ENCODE assay signal across 8 mouse cellular contexts in the genomic region with DNA sequence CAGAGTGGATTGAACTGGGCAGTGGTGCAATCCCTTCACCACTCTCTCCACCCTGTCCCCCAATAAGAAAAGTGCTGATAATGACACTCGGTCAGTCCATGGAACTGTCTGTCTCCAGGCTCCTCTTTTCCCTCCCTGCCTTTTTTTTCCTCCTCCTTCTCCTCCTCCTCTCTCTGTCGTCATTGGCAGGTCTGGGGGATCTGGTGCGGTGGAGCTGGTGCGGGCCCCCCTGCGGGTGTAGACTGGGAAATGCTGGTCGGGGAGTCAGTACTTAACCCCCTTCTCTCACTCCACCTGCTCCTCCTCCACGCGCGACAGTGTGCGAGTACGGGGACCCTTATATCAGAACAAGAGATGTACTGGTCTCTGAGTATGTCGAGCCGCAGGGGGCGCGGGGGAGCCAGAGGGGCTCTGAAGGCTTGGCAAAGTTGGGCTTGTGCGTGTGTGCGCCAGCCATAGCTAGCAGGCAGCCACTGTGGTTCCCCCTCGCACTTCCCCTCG. TPM values are rescaled to one million over a fixed set of nuclear protein-coding genes. Genes with fewer than 3 reads are reported as not detected.
DNase-seq lines count a peak whose midpoint lies in the region; ATAC-seq and TF ChIP-seq lines count a peak whose summit lies in the region.

Gm15155 (plus strand) TSS at position 401 of the 501 bp plus-strand sequence.

- no peaks in the 10 kb centered on the region for H3K4me1 ChIP-seq in kidney, adult 2 months (ENCODE audit: control insufficient read depth, insufficient read depth, low read length)
- H3K4me1 ChIP-seq in limb, embryonic 11.5 days (ENCODE audit: control insufficient read depth, insufficient read depth, low read length), result no peaks in the 10 kb centered on the region
- H3K4me1 ChIP-seq in neural tube, embryonic 15.5 days, result no peaks in the 10 kb centered on the region

- no peak for DNase-seq in kidney, adult 2 months
- no peak for DNase-seq in kidney, postnatal 25 days
- DNase-seq in cerebellum, adult 9-10 months, result peak; percentile 70
- peak; percentile 30 for DNase-seq in limb, embryonic 11.5 days (ENCODE audit: low spot score)
- no peak for DNase-seq in gastrocnemius, postnatal 36 days
- no peak for DNase-seq in adrenal gland, postnatal 10 days

- intact Hi-C loops in gastrocnemius, postnatal 36 days (cut with DNase I), result no loop called here

- H3K27me3 ChIP-seq in kidney, adult 2 months (replicated peaks; ENCODE audit: control insufficient read depth, insufficient read depth, low read length), result no peaks in the 10 kb centered on the region; the same call in 1 of the 2 replicates
- H3K27me3 ChIP-seq in limb, embryonic 11.5 days (ENCODE audit: control insufficient read depth, insufficient read depth, low read length), result peaks cover 38% of the 10 kb centered on the region
- no peaks in the 10 kb centered on the region for H3K27me3 ChIP-seq in neural tube, embryonic 15.5 days (replicated peaks)

- H3K27ac ChIP-seq in kidney, adult 2 months (ENCODE audit: insufficient read depth, low read depth, low read length), result no peak within 1 kb of the TSS
- H3K27ac ChIP-seq in limb, embryonic 11.5 days (replicated peaks; ENCODE audit: low read depth, low read length), result no peak within 1 kb of the TSS
- peak within 1 kb of the TSS; percentile 76 for H3K27ac ChIP-seq in neural tube, embryonic 15.5 days (replicated peaks)

- H3K4me2 ChIP-seq in limb, embryonic 11.5 days (ENCODE audit: low read depth, severe bottlenecking), result peak within 1 kb of the TSS; percentile 80
- peak within 1 kb of the TSS; percentile 70 for H3K4me2 ChIP-seq in neural tube, embryonic 15.5 days

- H3K9ac ChIP-seq in limb, embryonic 11.5 days (ENCODE audit: low read length), result no peak within 1 kb of the TSS
- peak within 1 kb of the TSS; percentile 50 for H3K9ac ChIP-seq in neural tube, embryonic 15.5 days (replicated peaks)

- no peak for TF ChIP-seq CTCF in kidney, adult 2 months (conservative IDR thresholded peaks at IDR 0.05; ENCODE audit: insufficient read depth, insufficient read length, low read depth, low read length)

- H3K9me3 ChIP-seq in limb, embryonic 11.5 days (ENCODE audit: control insufficient read depth, low read length), result no peaks in the 10 kb centered on the region
- H3K9me3 ChIP-seq in neural tube, embryonic 15.5 days (replicated peaks), result no peaks in the 10 kb centered on the region

- peak within 1 kb of the TSS; percentile 6 for H3K4me3 ChIP-seq in kidney, adult 2 months (ENCODE audit: insufficient read depth, low read depth, low read length)
- H3K4me3 ChIP-seq in limb, embryonic 11.5 days (ENCODE audit: low read depth, low read length), result peak within 1 kb of the TSS; percentile 36
- H3K4me3 ChIP-seq in neural tube, embryonic 15.5 days (replicated peaks), result peak within 1 kb of the TSS; percentile 55

- TF ChIP-seq POLR2A in kidney, adult 2 months (IDR thresholded peaks at IDR 0.05; ENCODE audit: low read depth, low read length), result no peak

- no peaks in the 10 kb centered on the region for H3K36me3 ChIP-seq in kidney, adult 2 months (ENCODE audit: control insufficient read depth, insufficient read depth, low read length)
- no peaks in the 10 kb centered on the region for H3K36me3 ChIP-seq in limb, embryonic 11.5 days (ENCODE audit: control insufficient read depth, insufficient read depth, low read length)
- H3K36me3 ChIP-seq in neural tube, embryonic 15.5 days, result no peaks in the 10 kb centered on the region

- 2% methylated on average over 19 of the region's 19 CpGs for WGBS in kidney, adult 2 months
- 23% methylated on average over 19 of the region's 19 CpGs for WGBS in limb, embryonic 11.5 days
- WGBS in neural tube, embryonic 15.5 days, result 37% methylated on average over 19 of the region's 19 CpGs

- 0 out of 4 replicates have a peak, but pooled peaks have one; percentile 10 to 11 for ATAC-seq in hematopoietic stem cell, adult 5-6 weeks (replicated peaks in 1 of 2; ENCODE audit: insufficient read depth in 1 of 2, low FRiP score in 2 of 2, low TSS enrichment in 1 of 2, low read depth in 1 of 2, poor library complexity in 2 of 2, severe bottlenecking in 2 of 2)
- peak; percentile 41; the same call in 1 of the 2 replicates for ATAC-seq in limb, embryonic 11.5 days (ENCODE audit: insufficient number of reproducible peaks, low FRiP score, low TSS enrichment, low read depth)
- peak; percentile 53 for ATAC-seq in neural tube, embryonic 15.5 days (ENCODE audit: low FRiP score)

RNA-seq across cellular contexts. Expression of gene Gm15155, which starts in this region (rescaled TPM):
- polyA plus RNA-seq in kidney, adult 2 months (2012; rRNA removed), result not detected in 2 replicates
- not detected in 2 replicates for total RNA-seq in hematopoietic stem cell, adult 5-6 weeks (2017)
- not detected in 2 replicates for polyA plus RNA-seq in limb, embryonic 11.5 days (2014; fragmentation: Nextera tagmentation; extraction: Ambion mirVana)
- polyA plus RNA-seq in neural tube, embryonic 15.5 days (2015; fragmentation: Nextera tagmentation; extraction: Ambion mirVana), result 0.57 and 0.95 TPM in 2 replicates
- total RNA-seq in gastrocnemius, postnatal 36 days (2021), result not detected
- not detected for total RNA-seq in adrenal gland, postnatal 10 days (2021)

Comparison
In these comparisons a context has a peak if more than half of its experiments do, and no peak if none do; other contexts are left out.
1. Peak in ATAC-seq in hematopoietic stem cell, adult 5-6 weeks; RNA of the gene not detected or under 1 TPM.
2. Peak in DNase-seq, ATAC-seq, H3K4me3 ChIP-seq and H3K4me2 ChIP-seq in limb, embryonic 11.5 days; RNA of the gene not detected or under 1 TPM.
3. Peak in ATAC-seq, H3K4me3 ChIP-seq, H3K27ac ChIP-seq, H3K9ac ChIP-seq and H3K4me2 ChIP-seq in neural tube, embryonic 15.5 days; RNA of the gene not detected or under 1 TPM.